Mouse (Mus musculus) WW6 (cell line): Measurements from ENCODE around the gene Zmym4.

Experiments
- DNase-seq: peaks from one replicate; pipeline ENCODE4 v3.0.0-alpha.2; 2013; ENCODE audit warnings: low read depth, low spot score

The Zmym4 gene

DNA sequence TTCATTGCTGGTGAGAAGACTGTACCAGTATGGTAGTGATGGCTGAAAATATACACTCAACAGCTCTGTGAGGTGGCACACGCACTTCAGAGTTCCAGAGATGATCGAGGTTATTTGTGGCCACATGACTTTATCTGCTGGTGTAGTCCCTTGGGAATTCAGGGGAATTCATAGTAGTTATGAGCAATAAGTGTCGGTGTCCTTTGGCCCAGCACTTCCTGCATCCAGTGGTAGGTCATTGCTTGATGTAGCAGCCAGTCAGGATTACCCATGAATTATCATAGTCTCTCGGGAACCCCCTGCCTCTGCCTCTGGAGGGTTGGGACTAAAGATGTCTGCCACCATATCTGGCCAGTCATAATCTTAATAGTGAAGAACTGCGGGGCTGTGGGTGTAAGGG is 144.0 kb downstream of the Zmym4 start:
- no peak for DNase-seq

DNA sequence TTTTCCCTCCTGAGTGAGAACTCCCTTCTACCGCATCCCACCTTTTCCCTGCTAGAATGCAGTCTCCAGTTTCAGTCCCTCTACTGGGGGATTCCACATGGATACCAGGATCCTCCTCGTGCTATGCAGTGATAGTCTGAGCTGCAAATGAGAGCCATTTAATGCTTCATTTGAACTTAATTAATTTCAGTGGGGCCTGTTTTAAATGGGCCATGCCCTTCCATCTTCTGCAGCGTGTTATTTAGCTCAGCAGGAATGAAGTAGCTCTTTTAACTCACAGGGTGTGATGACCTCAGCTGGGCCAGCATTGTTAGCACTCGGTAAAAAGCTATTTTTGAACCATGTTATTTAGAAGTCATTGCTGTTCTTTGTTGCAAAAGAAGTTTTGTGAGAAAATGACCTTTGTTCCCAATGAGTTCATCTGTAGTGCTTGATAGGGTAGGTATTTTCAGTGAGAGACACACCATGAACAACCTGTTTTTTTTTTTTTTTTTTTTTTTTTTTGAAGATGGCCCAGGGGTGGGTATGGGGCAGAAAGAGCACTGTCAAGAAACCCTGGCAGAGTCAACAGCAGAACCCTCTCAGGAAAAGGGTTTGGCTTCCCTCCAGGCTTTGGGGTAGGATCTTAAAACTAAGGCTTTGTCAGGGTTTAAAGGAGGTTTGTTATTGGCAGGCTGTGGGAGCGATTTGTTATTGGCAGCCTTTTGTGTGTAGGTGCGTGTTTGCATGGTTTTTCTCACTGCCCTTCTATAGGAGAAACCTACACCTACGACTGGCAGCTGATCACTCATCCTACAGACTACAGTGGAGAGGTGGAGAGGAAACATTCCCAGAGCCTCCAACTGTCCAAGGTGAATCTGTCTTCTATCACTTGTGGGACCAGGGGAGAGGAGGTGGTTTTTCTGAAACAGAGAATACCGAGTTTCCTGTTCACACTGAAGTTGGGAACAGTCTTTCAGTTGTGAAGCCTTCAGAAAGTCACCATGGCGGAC is 144.7 kb downstream of the Zmym4 start:
- no peak for DNase-seq

DNA sequence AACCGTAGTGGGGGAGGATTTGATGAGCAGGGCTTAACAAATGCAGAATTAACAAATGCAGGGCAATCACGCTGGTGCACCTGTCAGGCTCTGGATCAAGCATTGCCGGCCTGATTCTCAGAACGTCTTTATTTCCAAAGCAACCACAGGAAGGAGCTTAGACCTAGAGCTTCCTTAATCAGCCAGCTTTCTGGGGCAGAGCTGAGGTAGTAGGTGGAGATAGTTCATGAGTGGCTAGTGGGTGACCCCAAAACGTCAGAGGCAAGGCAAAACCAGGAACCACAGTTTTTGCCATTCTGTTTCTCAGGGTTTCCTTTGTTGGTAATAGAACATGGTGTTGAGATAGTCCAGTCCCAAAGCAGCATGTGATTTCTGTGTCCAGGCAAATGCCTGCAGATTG is 153.1 kb downstream of the Zmym4 start:
- no peak for DNase-seq

DNA sequence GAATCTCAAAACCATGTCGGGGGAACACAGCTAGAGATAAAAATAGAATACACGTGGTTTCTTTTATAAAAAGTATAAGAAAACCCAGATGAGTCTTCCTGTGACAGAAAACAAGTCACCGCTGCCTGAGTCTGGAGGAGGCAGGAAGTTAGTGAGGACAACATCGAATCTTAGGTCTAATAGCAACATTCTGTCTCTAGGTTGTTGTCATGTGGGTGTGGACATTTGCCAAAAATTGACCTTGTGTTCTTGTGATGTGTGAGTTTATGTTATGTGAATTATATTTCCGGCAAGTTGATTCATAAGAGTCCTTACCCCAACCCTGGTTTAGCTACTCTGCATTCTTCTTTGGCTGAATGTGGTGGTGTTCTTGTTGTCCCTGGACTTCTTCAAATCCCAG is 154.7 kb downstream of the Zmym4 start:
- DNase-seq: no peak
